Mouse (Mus musculus) olfactory bulb, adult 2 months (tissue): ENCODE results near the gene Cd44. TPM values are rescaled to one million over a fixed set of nuclear protein-coding genes. Genes with fewer than 3 reads are reported as not detected.

Source experiments
- H3K27ac ChIP-seq: fragments of 200-500 bp; 2 replicates; pipeline ENCODE4 v1.5.1; 2012; ENCODE audit warnings: low read depth, low read length; ENCODE audit not compliant: insufficient read depth
- H3K4me1 ChIP-seq: fragments of 200-500 bp; 2 replicates; pipeline ENCODE4 v1.6.1; 2012; ENCODE audit warnings: low read length; ENCODE audit not compliant: control insufficient read depth, insufficient read depth
- H3K4me3 ChIP-seq: fragments of 200-500 bp; 2 replicates; pipeline ENCODE4 v1.5.1; 2012; ENCODE audit warnings: mild to moderate bottlenecking, low read depth, low read length, moderate library complexity; ENCODE audit not compliant: insufficient read depth
- CTCF ChIP-seq: fragments of 200-500 bp; IDR thresholded peaks from 2 replicates; pipeline ENCODE4 v1.5.1; 2012; ENCODE audit warnings: low read depth, mild to moderate bottlenecking, low read length, moderate library complexity; ENCODE audit not compliant: insufficient read depth
- POLR2A ChIP-seq: fragments of 200-500 bp; IDR thresholded peaks from 2 replicates; pipeline ENCODE4 v1.6.1; 2012; ENCODE audit warnings: mild to moderate bottlenecking, low read depth, low read length, moderate library complexity; ENCODE audit not compliant: insufficient read depth
- WGBS: fragments of 180-500 bp; shearing (Covaris S2); methylation state at CpG from one replicate; pipeline ENCODE4 v1.1.7; 2018; 5-methylcytosine and 5-hydroxymethylcytosine counted together
- polyA plus RNA-seq: library from polyadenylated mRNA; stranded (reverse); fragments of >200 nt; gene quantifications from 2 replicates; pipeline ENCODE4 v1.2.4, GENCODE M21; 2012; ENCODE audit warnings: low replicate concordance; ENCODE audit not compliant: missing spikeins, insufficient read depth, insufficient read length

Cd44 gene
- polyA plus RNA-seq, 1 experiment = not detected

- TF ChIP-seq POLR2A = no peak
- TF ChIP-seq CTCF = no peak
These were observed 51.4 kb downstream of the Cd44 start for GRCm38 (mm10) chr2:102850026-102850425.

GRCm38 (mm10) chr2:102848811-102849433 is 52.5 kb downstream of the Cd44 start:
- Histone ChIP-seq H3K4me3 (no peak overlapping the region), H3K4me1 (peaks cover 3% of the 10 kb centered on the region), H3K27ac (no peak overlapping the region)
- TF ChIP-seq POLR2A = no peak
- TF ChIP-seq CTCF = no peak
- WGBS = 94% methylated on average over 5 of the region's 5 CpGs

More at GRCm38 (mm10) chr2:102850026-102850425, 51.4 kb downstream of the Cd44 start:
- H3K4me1 ChIP-seq = peaks cover 3% of the 10 kb centered on the region
- no peak overlapping the region for H3K27ac ChIP-seq
- no peak overlapping the region for H3K4me3 ChIP-seq

DNA sequence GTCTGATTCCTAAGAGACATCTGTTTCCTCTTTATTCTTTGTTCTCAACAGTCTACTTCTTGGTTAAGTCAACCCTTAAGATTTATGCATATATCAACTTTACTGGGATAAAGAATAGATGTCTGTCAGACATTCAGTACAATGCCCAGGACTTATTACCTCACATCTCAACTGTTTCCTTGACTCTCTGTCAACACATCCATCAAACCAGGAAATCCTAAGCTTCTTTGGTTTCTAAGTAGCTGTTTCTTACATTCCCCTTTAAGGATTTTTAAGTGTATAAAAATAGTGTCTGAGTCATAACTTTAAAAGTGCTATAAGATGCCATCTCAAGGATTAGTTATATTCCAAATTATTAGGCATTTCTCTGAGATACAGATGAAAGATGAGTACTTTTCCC is 60.2 kb downstream of the Cd44 start:
- no peak for TF ChIP-seq CTCF
- no peak for TF ChIP-seq POLR2A
- Histone ChIP-seq H3K4me3 (no peak overlapping the region), H3K4me1 (no peaks in the 10 kb centered on the region), H3K27ac (no peak overlapping the region)

GRCm38 (mm10) chr2:102838179-102838578 is 63.3 kb downstream of the Cd44 start:
- 53% methylated on average over 7 of the region's 7 CpGs for WGBS
- TF ChIP-seq CTCF (no peak), POLR2A (no peak)
- H3K4me1 ChIP-seq = no peaks in the 10 kb centered on the region
- H3K27ac ChIP-seq = no peak overlapping the region
- no peak overlapping the region for H3K4me3 ChIP-seq

- TF ChIP-seq CTCF (no peak), POLR2A (no peak)
- no peaks in the 10 kb centered on the region for H3K4me1 ChIP-seq
- no peak overlapping the region for H3K4me3 ChIP-seq
- H3K27ac ChIP-seq = no peak overlapping the region
These were observed 69.9 kb downstream of the Cd44 start for GRCm38 (mm10) chr2:102831547-102831946.

- Histone ChIP-seq H3K4me3 (no peak overlapping the region), H3K27ac (no peak overlapping the region), H3K4me1 (no peaks in the 10 kb centered on the region)
- WGBS = 91% methylated on average over 3 of the region's 3 CpGs
- no peak for TF ChIP-seq POLR2A
- TF ChIP-seq CTCF = no peak
These were observed 72.3 kb downstream of the Cd44 start for GRCm38 (mm10) chr2:102829201-102829600.

DNA sequence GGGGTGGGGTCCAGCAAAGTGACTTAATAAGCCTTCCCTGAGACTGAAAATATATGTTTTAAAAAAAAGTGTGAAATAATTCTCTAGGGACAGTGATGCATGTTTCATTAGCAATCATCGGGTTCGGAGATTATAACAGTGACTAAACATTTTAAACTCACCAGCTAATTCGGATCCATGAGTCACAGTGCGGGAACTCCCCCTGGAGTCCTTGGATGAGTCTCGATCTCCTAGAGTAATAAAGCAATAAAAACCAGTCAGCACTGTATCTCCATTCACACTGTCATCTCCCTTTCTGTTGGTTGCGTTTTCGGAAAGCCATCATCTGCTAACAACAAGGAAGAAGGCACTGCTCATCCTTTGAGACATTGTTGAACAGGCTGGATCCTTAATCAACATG is 73.1 kb downstream of the Cd44 start:
- 55% methylated on average over 7 of the region's 7 CpGs for WGBS
- Histone ChIP-seq H3K27ac (no peak overlapping the region), H3K4me1 (no peaks in the 10 kb centered on the region), H3K4me3 (no peak overlapping the region)
- TF ChIP-seq POLR2A = no peak
- no peak for TF ChIP-seq CTCF

GRCm38 (mm10) chr2:102827841-102828240 is 73.6 kb downstream of the Cd44 start:
- Histone ChIP-seq H3K4me3 (no peak overlapping the region), H3K27ac (no peak overlapping the region), H3K4me1 (no peaks in the 10 kb centered on the region)
- TF ChIP-seq POLR2A (no peak), CTCF (no peak)
- 94% methylated on average over 1 of the region's 1 CpGs for WGBS

GRCm38 (mm10) chr2:102825961-102826633 is 75.4 kb downstream of the Cd44 start:
- H3K4me1 ChIP-seq = no peaks in the 10 kb centered on the region
- H3K27ac ChIP-seq = no peak overlapping the region
- no peak overlapping the region for H3K4me3 ChIP-seq
- 97% methylated on average over 9 of the region's 9 CpGs for WGBS
- TF ChIP-seq POLR2A = no peak
- no peak for TF ChIP-seq CTCF

GRCm38 (mm10) chr2:102822036-102822435 is 79.4 kb downstream of the Cd44 start:
- H3K27ac ChIP-seq = no peak overlapping the region
- H3K4me1 ChIP-seq = peaks cover 3% of the 10 kb centered on the region
- WGBS = 92% methylated on average over 6 of the region's 6 CpGs
- TF ChIP-seq CTCF (no peak), POLR2A (no peak)
- no peak overlapping the region for H3K4me3 ChIP-seq
